Mouse (Mus musculus): Measurements from ENCODE around the gene Misp. TPM values are rescaled to one million over a fixed set of nuclear protein-coding genes. Genes with fewer than 3 reads are reported as not detected.

The Misp gene
- total and polyA plus RNA-seq, 2 experiments, result 0.18 to 0.51 TPM

DNA sequence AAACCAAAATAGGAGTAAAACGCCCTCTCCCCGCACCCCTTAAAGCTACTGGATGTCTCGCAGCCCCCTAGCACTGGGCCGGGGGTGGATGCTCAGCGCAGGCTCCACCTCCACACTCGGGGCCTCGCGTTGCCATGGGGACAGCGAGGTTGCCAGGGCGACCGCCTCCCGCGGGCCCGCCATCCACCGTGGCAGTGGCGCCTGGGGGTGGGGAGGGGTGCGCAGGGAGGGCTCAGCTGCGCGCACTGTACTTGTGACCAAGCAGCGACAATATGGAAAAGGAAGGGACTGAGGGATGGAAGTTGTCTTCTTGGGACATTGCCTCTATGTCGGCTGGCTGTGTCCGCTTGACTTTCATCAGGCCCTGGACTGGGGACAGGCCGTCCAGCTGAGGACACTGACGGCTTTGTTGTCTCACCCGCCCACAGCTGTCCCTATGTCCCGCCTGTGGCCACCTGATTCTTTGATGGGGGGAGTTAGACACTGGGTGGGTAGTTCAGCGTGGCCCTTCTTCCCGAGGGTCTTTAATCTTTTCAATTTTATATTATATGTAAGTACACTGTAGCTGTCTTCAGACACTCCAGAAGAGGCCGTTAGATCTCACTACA lies 17.0 kb upstream of the Misp start:
- 64% methylated on average over 29 of the region's 29 CpGs for WGBS
- H3K27me3 ChIP-seq (ENCODE audit: control insufficient read depth, insufficient read depth, low read length), result no peaks in the 10 kb centered on the region
- no peak overlapping the region for H3K9ac ChIP-seq (ENCODE audit: low read depth, low read length)
- no peak overlapping the region for H3K4me3 ChIP-seq (ENCODE audit: insufficient read depth, low read depth, low read length)
- no peaks in the 10 kb centered on the region for H3K79me2 ChIP-seq (ENCODE audit: control insufficient read depth, insufficient read depth, low read length)
- H3K4me1 ChIP-seq (ENCODE audit: control insufficient read depth, insufficient read depth, low read length), result peaks cover 15% of the 10 kb centered on the region
- no peak for DNase-seq (ENCODE audit: extremely low read depth, low read depth, low spot score)
- no peak overlapping the region for H3K27ac ChIP-seq (replicated peaks; ENCODE audit: insufficient read depth, low read depth, low read length)
- TF ChIP-seq POLR2A (IDR thresholded peaks at IDR 0.05; ENCODE audit: extremely low read depth, insufficient read depth, low read length) (no peak), CTCF (IDR thresholded peaks at IDR 0.05; ENCODE audit: low read depth, low read length) (no peak)
- H3K36me3 ChIP-seq (ENCODE audit: control insufficient read depth, insufficient read depth, low read length), result no peaks in the 10 kb centered on the region

DNA sequence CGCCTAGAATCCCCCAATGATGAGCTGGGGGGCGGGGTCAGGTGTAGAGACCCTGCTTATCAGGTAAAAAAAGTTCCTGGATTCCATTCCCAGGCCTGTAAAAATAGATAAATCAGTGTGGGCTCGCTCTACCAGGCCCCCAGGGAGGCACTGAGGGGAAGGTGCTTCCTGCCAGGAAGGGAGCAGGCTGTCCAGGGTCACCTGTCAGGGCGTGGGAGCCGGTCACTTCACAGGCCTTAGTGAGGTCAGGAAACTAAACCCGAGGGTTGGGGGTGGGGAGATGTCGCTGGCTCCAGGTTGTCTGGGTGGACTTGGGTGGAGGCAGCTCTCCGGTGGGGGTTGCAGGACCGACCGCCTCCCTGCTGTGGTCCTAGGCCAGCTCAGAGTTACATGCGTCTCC lies 15.2 kb upstream of the Misp start:
- no peak overlapping the region for H3K4me3 ChIP-seq (ENCODE audit: insufficient read depth, low read depth, low read length)
- no peak overlapping the region for H3K9ac ChIP-seq (ENCODE audit: low read depth, low read length)
- no peaks in the 10 kb centered on the region for H3K27me3 ChIP-seq (ENCODE audit: control insufficient read depth, insufficient read depth, low read length)
- H3K36me3 ChIP-seq (ENCODE audit: control insufficient read depth, insufficient read depth, low read length), result no peaks in the 10 kb centered on the region
- WGBS, result 64% methylated on average over 11 of the region's 11 CpGs
- H3K4me1 ChIP-seq (ENCODE audit: control insufficient read depth, insufficient read depth, low read length), result peaks cover 15% of the 10 kb centered on the region
- H3K27ac ChIP-seq (replicated peaks; ENCODE audit: insufficient read depth, low read depth, low read length), result no peak overlapping the region
- no peak for TF ChIP-seq CTCF (IDR thresholded peaks at IDR 0.05; ENCODE audit: low read depth, low read length)
- no peak for TF ChIP-seq POLR2A (IDR thresholded peaks at IDR 0.05; ENCODE audit: extremely low read depth, insufficient read depth, low read length)
- DNase-seq (ENCODE audit: extremely low read depth, low read depth, low spot score), result no peak
- H3K79me2 ChIP-seq (ENCODE audit: control insufficient read depth, insufficient read depth, low read length), result no peaks in the 10 kb centered on the region

DNA sequence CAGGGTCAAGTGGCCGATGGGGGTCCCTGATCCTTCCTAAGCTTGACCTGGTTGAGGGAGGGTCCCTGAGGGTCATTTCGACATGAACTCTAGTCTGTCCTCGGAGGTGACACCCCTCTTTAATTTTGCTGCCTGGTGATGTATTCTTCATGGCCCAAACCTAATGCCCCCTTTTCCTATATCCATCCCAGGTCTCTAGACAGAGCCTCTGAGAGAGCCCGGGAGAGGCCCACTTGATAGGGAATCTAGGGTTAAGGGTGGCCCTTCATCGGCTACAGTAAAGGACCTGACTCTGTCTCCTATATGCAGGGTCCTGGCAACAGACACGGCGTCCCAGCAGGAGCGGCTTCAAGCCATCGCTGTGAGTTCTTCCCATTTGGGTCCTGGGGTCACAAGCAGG lies 14.5 kb upstream of the Misp start:
- Histone ChIP-seq H3K4me3 (ENCODE audit: insufficient read depth, low read depth, low read length) (no peak overlapping the region), H3K4me1 (ENCODE audit: control insufficient read depth, insufficient read depth, low read length) (peaks cover 15% of the 10 kb centered on the region), H3K9ac (ENCODE audit: low read depth, low read length) (no peak overlapping the region), H3K27ac (replicated peaks; ENCODE audit: insufficient read depth, low read depth, low read length) (no peak overlapping the region), H3K27me3 (ENCODE audit: control insufficient read depth, insufficient read depth, low read length) (no peaks in the 10 kb centered on the region), H3K36me3 (ENCODE audit: control insufficient read depth, insufficient read depth, low read length) (no peaks in the 10 kb centered on the region), H3K79me2 (ENCODE audit: control insufficient read depth, insufficient read depth, low read length) (no peaks in the 10 kb centered on the region)
- TF ChIP-seq POLR2A (IDR thresholded peaks at IDR 0.05; ENCODE audit: extremely low read depth, insufficient read depth, low read length) (no peak), CTCF (IDR thresholded peaks at IDR 0.05; ENCODE audit: low read depth, low read length) (no peak)
- WGBS, result 88% methylated on average over 9 of the region's 9 CpGs
- no peak for DNase-seq (ENCODE audit: extremely low read depth, low read depth, low spot score)

DNA sequence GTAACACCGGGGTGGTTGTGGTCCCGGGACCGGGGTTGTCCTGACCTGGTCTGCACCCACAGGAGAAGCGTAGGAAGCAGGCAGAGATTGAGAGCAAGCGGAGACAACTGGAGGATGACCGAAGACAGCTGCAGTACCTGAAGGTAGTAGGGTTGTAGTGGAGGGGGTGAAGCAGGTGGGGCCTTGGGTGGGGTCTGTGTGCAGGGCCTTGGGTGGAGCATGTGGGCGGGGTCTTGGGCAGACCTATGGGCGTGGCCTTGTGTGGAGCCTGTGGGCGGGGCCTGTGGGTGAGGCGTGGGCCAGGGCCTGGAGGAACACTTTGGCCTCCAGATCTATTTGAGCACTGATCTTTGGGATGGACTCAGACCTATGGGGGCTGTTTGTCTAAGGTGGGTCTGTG lies 13.8 kb upstream of the Misp start:
- no peak overlapping the region for H3K4me3 ChIP-seq (ENCODE audit: insufficient read depth, low read depth, low read length)
- no peak for DNase-seq (ENCODE audit: extremely low read depth, low read depth, low spot score)
- no peaks in the 10 kb centered on the region for H3K79me2 ChIP-seq (ENCODE audit: control insufficient read depth, insufficient read depth, low read length)
- no peaks in the 10 kb centered on the region for H3K36me3 ChIP-seq (ENCODE audit: control insufficient read depth, insufficient read depth, low read length)
- H3K27ac ChIP-seq (replicated peaks; ENCODE audit: insufficient read depth, low read depth, low read length), result no peak overlapping the region
- H3K9ac ChIP-seq (ENCODE audit: low read depth, low read length), result no peak overlapping the region
- TF ChIP-seq CTCF (IDR thresholded peaks at IDR 0.05; ENCODE audit: low read depth, low read length), result no peak
- no peak for TF ChIP-seq POLR2A (IDR thresholded peaks at IDR 0.05; ENCODE audit: extremely low read depth, insufficient read depth, low read length)
- H3K27me3 ChIP-seq (ENCODE audit: control insufficient read depth, insufficient read depth, low read length), result no peaks in the 10 kb centered on the region
- peaks cover 10% of the 10 kb centered on the region for H3K4me1 ChIP-seq (ENCODE audit: control insufficient read depth, insufficient read depth, low read length)
- 81% methylated on average over 10 of the region's 10 CpGs for WGBS

DNA sequence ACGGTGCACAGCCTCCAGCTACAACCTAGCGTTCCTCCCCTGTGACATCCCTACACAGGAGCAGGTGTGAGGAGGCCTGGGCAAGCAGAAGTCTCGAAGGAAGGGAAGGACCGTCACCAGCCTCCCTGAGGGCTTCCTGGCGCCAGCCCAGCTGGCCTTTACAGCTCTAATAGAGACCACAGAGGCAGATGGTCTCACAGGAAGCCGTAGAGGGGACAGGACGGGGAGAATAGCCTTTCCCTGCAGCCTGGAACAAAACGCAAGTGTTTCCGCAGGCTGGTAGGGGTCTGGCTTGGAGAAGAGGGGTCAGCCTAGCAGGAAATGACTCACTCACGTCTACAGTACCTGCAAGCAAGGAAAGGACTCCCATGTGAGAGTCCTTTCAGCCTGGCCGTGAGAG lies 13.0 kb upstream of the Misp start:
- no peaks in the 10 kb centered on the region for H3K79me2 ChIP-seq (ENCODE audit: control insufficient read depth, insufficient read depth, low read length)
- no peaks in the 10 kb centered on the region for H3K27me3 ChIP-seq (ENCODE audit: control insufficient read depth, insufficient read depth, low read length)
- TF ChIP-seq POLR2A (IDR thresholded peaks at IDR 0.05; ENCODE audit: extremely low read depth, insufficient read depth, low read length), result no peak
- TF ChIP-seq CTCF (IDR thresholded peaks at IDR 0.05; ENCODE audit: low read depth, low read length), result no peak
- no peak overlapping the region for H3K9ac ChIP-seq (ENCODE audit: low read depth, low read length)
- no peaks in the 10 kb centered on the region for H3K36me3 ChIP-seq (ENCODE audit: control insufficient read depth, insufficient read depth, low read length)
- no peak overlapping the region for H3K4me3 ChIP-seq (ENCODE audit: insufficient read depth, low read depth, low read length)
- no peak overlapping the region for H3K27ac ChIP-seq (replicated peaks; ENCODE audit: insufficient read depth, low read depth, low read length)
- WGBS, result 78% methylated on average over 11 of the region's 11 CpGs
- no peak for DNase-seq (ENCODE audit: extremely low read depth, low read depth, low spot score)
- H3K4me1 ChIP-seq (ENCODE audit: control insufficient read depth, insufficient read depth, low read length), result peaks cover 4% of the 10 kb centered on the region

DNA sequence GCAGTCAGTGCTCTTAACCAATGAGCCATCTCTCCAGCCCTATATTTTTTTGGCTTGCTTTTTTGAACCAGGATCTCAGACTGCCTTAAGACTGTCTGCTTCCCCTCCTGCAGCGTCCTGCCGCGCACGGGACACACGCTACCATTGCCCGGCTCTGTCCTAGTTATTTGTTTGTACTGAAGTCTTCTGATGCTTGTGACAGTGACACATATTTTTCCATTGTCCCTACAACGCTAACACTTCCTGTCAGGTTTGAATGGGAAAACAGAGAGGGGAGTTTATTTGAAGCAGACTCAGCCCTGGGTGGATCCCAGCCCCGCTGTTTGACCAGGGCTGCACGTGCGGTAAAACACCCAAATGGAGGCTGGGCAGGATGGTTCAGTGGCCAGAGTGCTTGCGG lies 12.1 kb upstream of the Misp start:
- Histone ChIP-seq H3K4me1 (ENCODE audit: control insufficient read depth, insufficient read depth, low read length) (no peaks in the 10 kb centered on the region), H3K4me3 (ENCODE audit: insufficient read depth, low read depth, low read length) (no peak overlapping the region), H3K36me3 (ENCODE audit: control insufficient read depth, insufficient read depth, low read length) (no peaks in the 10 kb centered on the region), H3K79me2 (ENCODE audit: control insufficient read depth, insufficient read depth, low read length) (no peaks in the 10 kb centered on the region), H3K27me3 (ENCODE audit: control insufficient read depth, insufficient read depth, low read length) (no peaks in the 10 kb centered on the region), H3K9ac (ENCODE audit: low read depth, low read length) (no peak overlapping the region), H3K27ac (replicated peaks; ENCODE audit: insufficient read depth, low read depth, low read length) (no peak overlapping the region)
- no peak for DNase-seq (ENCODE audit: extremely low read depth, low read depth, low spot score)
- TF ChIP-seq POLR2A (IDR thresholded peaks at IDR 0.05; ENCODE audit: extremely low read depth, insufficient read depth, low read length) (no peak), CTCF (IDR thresholded peaks at IDR 0.05; ENCODE audit: low read depth, low read length) (no peak)
- WGBS, result 76% methylated on average over 11 of the region's 11 CpGs

All from liver, adult 2 months (tissue).